Mouse (Mus musculus) brain, embryonic 14.5 days (tissue): ENCODE measurements around the gene Olfr56.
"Not testable (repeated sequence)": the region's sequence is repeated elsewhere in the genome, so short reads cannot be mapped to it uniquely, and the experiment has no call there.

Experiments used
- CTCF ChIP-seq: fragments of 200-500 bp; IDR thresholded peaks from 2 replicates; pipeline ENCODE4 v1.5.1; 2012; ENCODE audit warnings: inconsistent platforms, mild to moderate bottlenecking, moderate library complexity, borderline replicate concordance; ENCODE audit not compliant: insufficient read depth, insufficient read length; ENCODE audit errors: extremely low read depth
- POLR2A ChIP-seq: fragments of 200-500 bp; IDR thresholded peaks from 2 replicates; pipeline ENCODE4 v1.6.1; 2012; ENCODE audit warnings: mild to moderate bottlenecking, inconsistent platforms, borderline replicate concordance; ENCODE audit not compliant: poor library complexity, insufficient read depth, insufficient read length, severe bottlenecking; ENCODE audit errors: extremely low read depth

- TF ChIP-seq POLR2A, CTCF: not testable (repeated sequence)
These were observed 9.5 kb downstream of the Olfr56 start for GRCm38 (mm10) chr11:48988219-48988618.
